Mouse (Mus musculus): ENCODE data around the gene Ngfr.

GRCm38 (mm10) chr11:95631301-95631700 lies 43.8 kb upstream of the Ngfr start:
- TF ChIP-seq POLR2A (IDR thresholded peaks at IDR 0.05; ENCODE audit: insufficient read length, low read depth) (no peak), MYOD1 (IDR thresholded peaks at IDR 0.05; ENCODE audit: control insufficient read depth in 1 of 3, insufficient read length in 2 of 3, low read depth in 2 of 3) (no peak), CEBPB (IDR thresholded peaks at IDR 0.05; ENCODE audit: insufficient read depth, poor library complexity, severe bottlenecking) (no peak), POLR2AphosphoS2 (IDR thresholded peaks at IDR 0.05; ENCODE audit: insufficient read length, low read depth) (no peak), E2F4 (IDR thresholded peaks at IDR 0.05; ENCODE audit: insufficient read depth) (no peak), MAX (IDR thresholded peaks at IDR 0.05; ENCODE audit: low read depth) (no peak), USF1 (IDR thresholded peaks at IDR 0.05; ENCODE audit: low read depth) (no peak)
